Mouse (Mus musculus) heart, adult 11 months (tissue): ENCODE measurements at regions not wholly inside any gene's neighbourhood (a gene's known extent, or its start where the extent isn't known, plus 50 kb on each side); places are given as distances from the start of the nearest gene placed in this dataset.

ENCODE experiments used
- DNase-seq: peaks from one replicate; pipeline ENCODE4 v3.0.0; 2022

GRCm38 (mm10) chr12:118650483-118651160 lies 195.5 kb upstream of the Sp8 start:
- no peak for DNase-seq

GRCm38 (mm10) chr12:118649323-118649973 lies 196.7 kb upstream of the Sp8 start:
- DNase-seq = no peak

- no peak for DNase-seq
Measured at GRCm38 (mm10) chr12:118648673-118649072, 197.5 kb upstream of the Sp8 start.

GRCm38 (mm10) chr12:118647270-118648042 lies 198.7 kb upstream of the Sp8 start:
- DNase-seq = no peak

- DNase-seq = no peak
Measured at GRCm38 (mm10) chr12:118640925-118641324, 205.2 kb upstream of the Sp8 start.

GRCm38 (mm10) chr12:118637214-118637613 lies 208.9 kb upstream of the Sp8 start:
- DNase-seq = no peak

- DNase-seq = no peak
Measured at GRCm38 (mm10) chr12:118635456-118635855, 210.7 kb upstream of the Sp8 start.

GRCm38 (mm10) chr12:118630373-118630772 lies 215.8 kb upstream of the Sp8 start:
- no peak for DNase-seq

GRCm38 (mm10) chr12:118621697-118622485 lies 224.2 kb upstream of the Sp8 start:
- no peak for DNase-seq

GRCm38 (mm10) chr12:118620847-118621636 lies 225.1 kb upstream of the Sp8 start:
- DNase-seq = peak; percentile 87

- no peak for DNase-seq
Measured at GRCm38 (mm10) chr12:118597015-118597414, 249.1 kb upstream of the Sp8 start.

- no peak for DNase-seq
Measured at GRCm38 (mm10) chr12:118594781-118595574, 251.2 kb upstream of the Sp8 start.

GRCm38 (mm10) chr12:118583829-118584628 lies 262.1 kb upstream of the Sp8 start:
- no peak for DNase-seq

GRCm38 (mm10) chr12:118569811-118570210 lies 268.6 kb upstream of the Sp4 start:
- peak; percentile 90 for DNase-seq

- peak; percentile 66 for DNase-seq
Measured at GRCm38 (mm10) chr12:118566681-118567080, 265.4 kb upstream of the Sp4 start.

- no peak for DNase-seq
Measured at GRCm38 (mm10) chr12:118564394-118565112, 263.3 kb upstream of the Sp4 start.

- peak; percentile 61 for DNase-seq
Measured at GRCm38 (mm10) chr12:118562226-118562625, 261.0 kb upstream of the Sp4 start.

GRCm38 (mm10) chr12:118549071-118549470 lies 247.8 kb upstream of the Sp4 start:
- DNase-seq = peak; percentile 45

- peak; percentile 21 for DNase-seq
Measured at GRCm38 (mm10) chr12:118540336-118540735, 239.1 kb upstream of the Sp4 start.

- peak; percentile 33 for DNase-seq
Measured at GRCm38 (mm10) chr12:118530514-118530913, 229.3 kb upstream of the Sp4 start.
